ENCODE assay signal across 8 mouse cellular contexts in genomic region chr1:136116183-136116582, GRCm38 (mm10). TPM values are rescaled to one million over a fixed set of nuclear protein-coding genes. Genes with fewer than 3 reads are reported as not detected.
DNase-seq lines count a peak whose midpoint lies in the region; ATAC-seq lines count a peak whose summit lies in the region.

No protein-coding gene starts in this region.

- WGBS in neural tube, embryonic 11.5 days = 49% methylated on average over 3 of the region's 3 CpGs

- intact Hi-C loops in heart, postnatal 10 days (cut with DNase I) = loop anchor here (2.0 to 10.0 kb wide), 2 partner anchors 51 to 99 kb away; partner anchors contain the start of gene Mroh3

- no peaks in the 10 kb centered on the region for H3K9me3 ChIP-seq in neural tube, embryonic 11.5 days (ENCODE audit: control insufficient read depth, low read length)

- no peaks in the 10 kb centered on the region for H3K36me3 ChIP-seq in neural tube, embryonic 11.5 days (ENCODE audit: control insufficient read depth, insufficient read depth, low read length)

- no peak overlapping the region for H3K4me2 ChIP-seq in neural tube, embryonic 11.5 days (ENCODE audit: low read depth)

- DNase-seq in heart, postnatal 10 days = peak; percentile 50 to 74
- no peak for DNase-seq in heart, adult 11 months
- peak; percentile 66 for DNase-seq in right cerebral cortex, adult 18-20 months
- no peak for DNase-seq in right cerebral cortex, postnatal 36 days (ENCODE audit: low spot score in 2 of 2)
- peak; percentile 67 to 79 for DNase-seq in adrenal gland, postnatal 36 days
- peak; percentile 62 for DNase-seq in kidney, postnatal 14 days
- peak; percentile 71 for DNase-seq in neural tube, embryonic 11.5 days (ENCODE audit: low spot score)
- DNase-seq in thymus, postnatal 4 days = peak; percentile 93

- H3K27ac ChIP-seq in neural tube, embryonic 11.5 days (ENCODE audit: low read depth, low read length) = no peak overlapping the region

- no peak overlapping the region for H3K9ac ChIP-seq in neural tube, embryonic 11.5 days (ENCODE audit: low read length)

- H3K4me3 ChIP-seq in neural tube, embryonic 11.5 days (ENCODE audit: low read depth, low read length) = no peak overlapping the region

- H3K27me3 ChIP-seq in neural tube, embryonic 11.5 days (ENCODE audit: control insufficient read depth, insufficient read depth, low read length) = no peaks in the 10 kb centered on the region

- no peak for ATAC-seq in neural tube, embryonic 11.5 days (ENCODE audit: insufficient read depth, low FRiP score, low TSS enrichment)

- H3K4me1 ChIP-seq in neural tube, embryonic 11.5 days (ENCODE audit: control insufficient read depth, insufficient read depth, low read length) = peaks cover 6% of the 10 kb centered on the region; the same call in 1 of the 2 replicates

RNA-seq across cellular contexts. Expression of gene Kif21b, which starts 15.0 kb away (rescaled TPM):
- 1 to 10 TPM; 1.3 to 1.6 TPM for total RNA-seq in heart, postnatal 10 days (2021)
- total RNA-seq in adrenal gland, postnatal 36 days (2021) = 1 to 10 TPM; 2.4 TPM
- 14.3 and 17.0 TPM in 2 replicates for polyA plus RNA-seq in neural tube, embryonic 11.5 days (2014; fragmentation: Nextera tagmentation; extraction: Ambion mirVana)

Comparison
In these comparisons a context has a peak if more than half of its experiments do, and no peak if none do; other contexts are left out.
1. DNase-seq: peak in heart, postnatal 10 days (2 of 2), right cerebral cortex, adult 18-20 months (single experiment), adrenal gland, postnatal 36 days (2 of 2), kidney, postnatal 14 days (single experiment), neural tube, embryonic 11.5 days (single experiment) and thymus, postnatal 4 days (single experiment); none in heart, adult 11 months (single experiment) and right cerebral cortex, postnatal 36 days (0 of 2).